Mouse (Mus musculus): ENCODE measurements around the gene Spice1. TPM values are rescaled to one million over a fixed set of nuclear protein-coding genes. Genes with fewer than 3 reads are reported as not detected.

The Spice1 gene
- polyA plus RNA-seq, 1 experiment = 12.4 TPM

DNA sequence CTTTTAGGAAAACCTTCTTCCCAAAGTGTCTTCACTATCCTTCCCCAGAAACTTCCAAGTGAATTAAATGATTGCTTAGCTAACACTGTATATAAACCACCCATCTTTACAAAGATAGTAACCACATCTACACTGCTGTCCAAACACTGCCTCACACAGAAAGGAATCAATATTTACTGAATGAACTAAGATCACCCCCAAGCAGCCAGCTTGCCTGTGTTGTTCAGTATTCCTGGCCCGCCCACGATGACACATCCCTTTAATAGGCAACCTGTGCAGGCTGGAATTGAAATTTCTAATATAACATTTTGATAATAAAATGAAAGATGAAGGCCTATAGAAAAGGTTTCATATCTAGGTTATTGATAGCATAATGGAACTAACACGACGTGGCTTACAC lies 30.6 kb upstream of the Spice1 start:
- Histone ChIP-seq H3K27me3 (ENCODE audit: control insufficient read depth, insufficient read depth, low read length) (no peaks in the 10 kb centered on the region), H3K27ac (ENCODE audit: control insufficient read depth, insufficient read depth, low read depth, low read length) (no peak overlapping the region), H3K4me3 (ENCODE audit: control insufficient read depth, low read depth, low read length) (no peak overlapping the region), H3K36me3 (ENCODE audit: control insufficient read depth, insufficient read depth, low read length) (no peaks in the 10 kb centered on the region), H3K4me1 (ENCODE audit: control insufficient read depth, insufficient read depth, low read length) (no peaks in the 10 kb centered on the region)
- no peak for TF ChIP-seq CTCF (IDR thresholded peaks at IDR 0.05; ENCODE audit: control insufficient read depth, insufficient read depth, insufficient replicate concordance, low read depth, low read length)
- no peak for TF ChIP-seq POLR2A (IDR thresholded peaks at IDR 0.05; ENCODE audit: control insufficient read depth, low read depth, low read length)

DNA sequence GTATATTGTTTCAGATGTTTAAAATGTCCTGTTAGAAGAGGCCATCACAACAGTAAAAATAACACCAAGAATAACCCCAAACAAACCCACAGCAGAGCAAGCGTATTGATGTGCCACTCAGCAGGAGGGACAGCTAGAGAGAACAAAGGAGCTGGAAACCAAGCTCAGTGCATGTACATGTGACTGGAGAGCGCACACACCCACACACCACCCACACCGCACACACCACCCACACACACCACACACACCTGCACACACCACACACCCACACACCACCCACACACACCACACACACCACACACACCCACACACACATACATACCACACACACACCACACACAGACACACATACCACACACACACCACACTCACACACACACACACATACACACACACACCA lies 26.7 kb upstream of the Spice1 start:
- Histone ChIP-seq H3K4me1 (ENCODE audit: control insufficient read depth, insufficient read depth, low read length) (no peaks in the 10 kb centered on the region), H3K27ac (ENCODE audit: control insufficient read depth, insufficient read depth, low read depth, low read length) (no peak overlapping the region), H3K36me3 (ENCODE audit: control insufficient read depth, insufficient read depth, low read length) (no peaks in the 10 kb centered on the region), H3K27me3 (ENCODE audit: control insufficient read depth, insufficient read depth, low read length) (no peaks in the 10 kb centered on the region), H3K4me3 (ENCODE audit: control insufficient read depth, low read depth, low read length) (no peak overlapping the region)
- TF ChIP-seq CTCF (IDR thresholded peaks at IDR 0.05; ENCODE audit: control insufficient read depth, insufficient read depth, insufficient replicate concordance, low read depth, low read length) (no peak), POLR2A (IDR thresholded peaks at IDR 0.05; ENCODE audit: control insufficient read depth, low read depth, low read length) (no peak)

DNA sequence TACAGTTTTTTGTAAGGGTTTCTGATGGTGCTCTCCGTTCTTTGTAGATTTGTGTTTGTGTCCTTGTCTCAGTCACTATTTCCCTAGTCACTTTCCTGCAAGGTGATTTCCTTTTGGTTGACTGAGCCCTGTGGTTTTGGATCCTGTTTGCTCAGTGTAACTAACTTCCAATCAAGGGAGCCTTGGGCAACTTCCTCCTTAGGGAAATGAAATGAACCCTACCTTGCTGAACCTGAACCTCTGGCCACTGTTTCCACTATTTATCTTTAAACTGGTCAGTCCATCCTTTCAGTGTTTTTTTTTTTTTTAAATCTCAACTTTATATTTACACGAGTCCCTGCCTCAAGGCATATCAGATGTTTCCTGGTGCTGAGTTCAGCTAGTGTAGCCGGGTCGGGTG lies 18.3 kb upstream of the Spice1 start:
- TF ChIP-seq CTCF (IDR thresholded peaks at IDR 0.05; ENCODE audit: control insufficient read depth, insufficient read depth, insufficient replicate concordance, low read depth, low read length) (no peak), POLR2A (IDR thresholded peaks at IDR 0.05; ENCODE audit: control insufficient read depth, low read depth, low read length) (no peak)
- Histone ChIP-seq H3K27me3 (ENCODE audit: control insufficient read depth, insufficient read depth, low read length) (no peaks in the 10 kb centered on the region), H3K4me3 (ENCODE audit: control insufficient read depth, low read depth, low read length) (no peak overlapping the region), H3K4me1 (ENCODE audit: control insufficient read depth, insufficient read depth, low read length) (peaks cover 6% of the 10 kb centered on the region), H3K36me3 (ENCODE audit: control insufficient read depth, insufficient read depth, low read length) (no peaks in the 10 kb centered on the region), H3K27ac (ENCODE audit: control insufficient read depth, insufficient read depth, low read depth, low read length) (no peak overlapping the region)

DNA sequence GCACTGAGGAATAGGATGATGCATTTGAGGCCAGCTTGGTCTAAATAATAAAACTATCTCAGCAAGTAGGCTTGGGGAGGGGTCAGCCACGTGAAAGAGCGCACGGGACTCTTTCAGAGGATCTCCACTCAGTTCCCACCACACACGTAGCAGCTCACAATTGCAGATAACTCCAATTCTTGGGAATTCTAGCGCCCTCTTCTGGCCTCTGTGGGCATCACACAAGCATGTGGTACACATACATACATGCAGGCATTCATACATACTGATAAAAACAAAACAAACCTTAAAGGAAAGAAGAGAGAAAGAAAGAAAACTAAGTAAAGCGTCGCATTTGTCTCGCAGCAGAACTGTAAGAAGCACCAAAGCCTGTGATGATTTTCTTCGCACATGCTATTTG lies 16.3 kb upstream of the Spice1 start:
- Histone ChIP-seq H3K27ac (ENCODE audit: control insufficient read depth, insufficient read depth, low read depth, low read length) (no peak overlapping the region), H3K4me1 (ENCODE audit: control insufficient read depth, insufficient read depth, low read length) (peaks cover 6% of the 10 kb centered on the region), H3K4me3 (ENCODE audit: control insufficient read depth, low read depth, low read length) (no peak overlapping the region), H3K27me3 (ENCODE audit: control insufficient read depth, insufficient read depth, low read length) (no peaks in the 10 kb centered on the region), H3K36me3 (ENCODE audit: control insufficient read depth, insufficient read depth, low read length) (no peaks in the 10 kb centered on the region)
- TF ChIP-seq POLR2A (IDR thresholded peaks at IDR 0.05; ENCODE audit: control insufficient read depth, low read depth, low read length) = no peak
- TF ChIP-seq CTCF (IDR thresholded peaks at IDR 0.05; ENCODE audit: control insufficient read depth, insufficient read depth, insufficient replicate concordance, low read depth, low read length) = peak; percentile 27; the same call in 1 of the 2 replicates

DNA sequence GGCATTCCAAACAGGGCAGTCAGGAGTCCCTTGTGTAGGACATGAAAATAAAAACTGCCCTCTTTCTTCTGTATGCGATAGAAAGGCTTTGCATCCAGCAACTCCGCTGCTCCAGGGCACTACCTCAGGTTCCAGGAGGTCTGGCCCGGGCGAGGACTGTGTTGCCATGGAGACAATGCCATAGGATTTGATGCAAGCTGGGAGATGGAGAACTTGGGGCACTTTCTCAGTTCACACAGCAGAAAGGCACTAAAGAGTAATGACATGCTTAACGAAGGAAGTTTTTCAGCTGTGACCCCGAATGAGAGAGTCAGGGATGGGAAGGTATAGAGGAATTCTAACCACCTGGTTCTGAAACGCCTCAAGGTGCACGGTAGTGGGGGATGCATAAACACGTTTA lies 15.8 kb upstream of the Spice1 start:
- H3K27me3 ChIP-seq (ENCODE audit: control insufficient read depth, insufficient read depth, low read length) = no peaks in the 10 kb centered on the region
- H3K4me1 ChIP-seq (ENCODE audit: control insufficient read depth, insufficient read depth, low read length) = peaks cover 6% of the 10 kb centered on the region
- no peaks in the 10 kb centered on the region for H3K36me3 ChIP-seq (ENCODE audit: control insufficient read depth, insufficient read depth, low read length)
- H3K27ac ChIP-seq (ENCODE audit: control insufficient read depth, insufficient read depth, low read depth, low read length) = no peak overlapping the region
- H3K4me3 ChIP-seq (ENCODE audit: control insufficient read depth, low read depth, low read length) = no peak overlapping the region
- TF ChIP-seq POLR2A (IDR thresholded peaks at IDR 0.05; ENCODE audit: control insufficient read depth, low read depth, low read length) = no peak
- TF ChIP-seq CTCF (IDR thresholded peaks at IDR 0.05; ENCODE audit: control insufficient read depth, insufficient read depth, insufficient replicate concordance, low read depth, low read length) = no peak

DNA sequence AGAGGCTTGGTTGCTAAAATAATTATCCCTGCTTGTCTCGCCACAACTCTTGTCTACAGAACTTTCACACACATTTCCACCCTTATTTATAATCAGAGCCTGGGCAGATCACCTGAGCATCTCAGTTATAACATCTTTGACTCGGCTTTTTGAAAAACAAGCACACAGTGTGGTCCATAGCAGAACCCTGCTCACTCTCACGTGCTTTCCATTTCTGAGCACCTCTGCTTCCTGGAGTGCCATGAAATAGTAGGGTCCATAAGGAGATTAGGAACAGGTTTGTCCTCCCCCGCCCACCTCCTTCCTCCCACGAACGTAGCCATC lies 15.3 kb upstream of the Spice1 start:
- TF ChIP-seq CTCF (IDR thresholded peaks at IDR 0.05; ENCODE audit: control insufficient read depth, insufficient read depth, insufficient replicate concordance, low read depth, low read length) (no peak), POLR2A (IDR thresholded peaks at IDR 0.05; ENCODE audit: control insufficient read depth, low read depth, low read length) (no peak)
- H3K27ac ChIP-seq (ENCODE audit: control insufficient read depth, insufficient read depth, low read depth, low read length) = no peak overlapping the region

DNA sequence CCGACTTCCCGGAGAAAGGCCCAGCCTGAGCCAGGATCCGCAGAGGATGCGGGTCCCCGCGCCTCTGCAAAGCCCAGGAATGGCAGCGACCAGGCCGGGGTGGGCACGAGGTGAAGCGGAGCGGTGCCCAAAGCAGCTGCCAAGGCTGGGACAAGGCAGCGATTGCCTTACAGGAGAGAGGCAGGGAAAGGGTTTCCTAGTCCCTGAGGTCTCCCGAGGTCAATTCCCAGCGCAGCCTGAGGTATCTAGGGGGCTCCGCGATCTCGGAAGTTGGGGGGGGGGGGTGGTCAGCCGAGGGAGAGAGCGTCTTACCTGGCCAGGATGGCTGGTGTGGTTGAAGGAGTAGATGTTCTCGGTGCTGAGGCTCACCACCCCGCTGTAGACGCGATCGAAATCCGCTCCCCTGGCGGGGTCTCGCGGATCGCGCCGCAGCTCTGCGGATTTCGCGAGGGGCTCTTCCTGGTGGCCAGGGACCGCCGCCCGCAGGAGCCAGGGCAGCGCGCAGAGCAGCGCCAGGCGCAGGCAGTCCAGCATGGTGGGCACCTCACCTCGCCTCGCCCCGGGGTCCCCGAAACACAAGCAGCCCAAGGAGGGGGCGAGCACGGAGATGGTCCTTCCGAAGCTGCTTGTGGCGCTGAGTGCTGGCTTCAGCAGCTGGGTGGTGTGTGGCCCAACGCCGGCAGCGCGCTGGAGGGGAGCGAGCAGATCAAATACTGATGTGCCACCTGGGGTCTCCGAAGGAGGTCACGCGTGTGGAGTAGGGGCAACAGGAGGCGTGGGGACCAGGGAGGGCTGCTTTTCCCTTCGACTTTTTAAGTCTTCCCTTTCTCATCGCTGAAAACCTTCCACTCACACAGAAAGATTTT lies 14.7 kb upstream of the Spice1 start:
- Histone ChIP-seq H3K27me3 (ENCODE audit: control insufficient read depth, insufficient read depth, low read length) (no peaks in the 10 kb centered on the region), H3K4me3 (ENCODE audit: control insufficient read depth, low read depth, low read length) (peak overlapping the region; percentile 61), H3K4me1 (ENCODE audit: control insufficient read depth, insufficient read depth, low read length) (peaks cover 6% of the 10 kb centered on the region), H3K27ac (ENCODE audit: control insufficient read depth, insufficient read depth, low read depth, low read length) (no peak overlapping the region), H3K36me3 (ENCODE audit: control insufficient read depth, insufficient read depth, low read length) (no peaks in the 10 kb centered on the region)
- TF ChIP-seq CTCF (IDR thresholded peaks at IDR 0.05; ENCODE audit: control insufficient read depth, insufficient read depth, insufficient replicate concordance, low read depth, low read length) (no peak), POLR2A (IDR thresholded peaks at IDR 0.05; ENCODE audit: control insufficient read depth, low read depth, low read length) (no peak)

More for the DNA sequence above, 15.3 kb upstream of the Spice1 start:
- Histone ChIP-seq H3K4me1 (ENCODE audit: control insufficient read depth, insufficient read depth, low read length) (peaks cover 6% of the 10 kb centered on the region), H3K4me3 (ENCODE audit: control insufficient read depth, low read depth, low read length) (peak overlapping the region; percentile 61), H3K36me3 (ENCODE audit: control insufficient read depth, insufficient read depth, low read length) (no peaks in the 10 kb centered on the region), H3K27me3 (ENCODE audit: control insufficient read depth, insufficient read depth, low read length) (no peaks in the 10 kb centered on the region)

All from testis, adult 2 months (tissue).